Mouse (Mus musculus) embryonic fibroblast, embryonic 13.5 days (primary cell): ENCODE measurements at regions not wholly inside any gene's neighbourhood (a gene's known extent, or its start where the extent isn't known, plus 50 kb on each side); places are given as distances from the start of the nearest gene placed in this dataset.

ENCODE experiments used
- CTCF ChIP-seq: IDR thresholded peaks from 2 replicates; pipeline ENCODE4 v1.5.1; 2011; ENCODE audit warnings: mild to moderate bottlenecking, control low read depth, low read length, moderate library complexity, borderline replicate concordance; ENCODE audit not compliant: insufficient read depth
- POLR2A ChIP-seq: IDR thresholded peaks from 2 replicates; pipeline ENCODE4 v1.6.1; 2011; ENCODE audit warnings: low read depth, mild to moderate bottlenecking, control low read depth, low read length, moderate library complexity

- no peak for TF ChIP-seq POLR2A
- no peak for TF ChIP-seq CTCF
Observed at GRCm38 (mm10) chr9:49954601-49955000, 155.9 kb upstream of the Ncam1 start.
